Comparison of ENCODE assay signal across 9 mouse cellular contexts in genomic region chr9:13848481-13849480, GRCm38 (mm10). TPM values are rescaled to one million over a fixed set of nuclear protein-coding genes. Genes with fewer than 3 reads are reported as not detected.
DNase-seq lines count a peak whose midpoint lies in the region; ATAC-seq and TF ChIP-seq lines count a peak whose summit lies in the region.
"Had no signal": no experiment of that assay in that cellular context is flagged by ENCODE, and none has a peak within 500 bp of the region (broad histone marks: within the 10 kb centered on the region; RNA-seq: fewer than 3 reads in every experiment).

No protein-coding gene starts in this region.

- TF ChIP-seq CTCF in bone marrow, adult 2 months (IDR thresholded peaks at IDR 0.05; ENCODE audit: control insufficient read depth, insufficient read depth, low read length), result peak; percentile 18; the same call in 1 of the 2 replicates
- TF ChIP-seq CTCF in midbrain, postnatal 0 days (IDR thresholded peaks at IDR 0.05), result peak; percentile 88

- no peak overlapping the region for H3K4me2 ChIP-seq in midbrain, postnatal 0 days (ENCODE audit: low read depth, low read length, poor library complexity, severe bottlenecking)
- H3K4me2 ChIP-seq: lung, embryonic 15.5 days had no signal

- H3K4me3 ChIP-seq in bone marrow, adult 2 months (replicated peaks; ENCODE audit: control insufficient read depth, low read depth, low read length), result no peak overlapping the region
- no peak overlapping the region for H3K4me3 ChIP-seq in midbrain, postnatal 0 days (ENCODE audit: low read depth, low read length)
- H3K4me3 ChIP-seq: lung, embryonic 15.5 days had no signal

- WGBS in bone marrow, adult 2 months, result 88% methylated on average over 10 of the region's 10 CpGs
- WGBS in midbrain, postnatal 0 days, result 84% methylated on average over 10 of the region's 10 CpGs

- no peak overlapping the region for H3K9ac ChIP-seq in midbrain, postnatal 0 days (replicated peaks; ENCODE audit: low read length, poor library complexity, severe bottlenecking)
- H3K9ac ChIP-seq: lung, embryonic 15.5 days had no signal

- no peaks in the 10 kb centered on the region for H3K27me3 ChIP-seq in midbrain, postnatal 0 days (ENCODE audit: insufficient read depth, low read length)
- H3K27me3 ChIP-seq: lung, embryonic 15.5 days had no signal

- intact Hi-C loops in gastrocnemius, postnatal 14 days (cut with DNase I; ENCODE audit: low total_unique reads), result no loop called here

- peak; percentile 16 for DNase-seq in gastrocnemius, postnatal 14 days
- DNase-seq in gastrocnemius, postnatal 25 days, result no peak
- DNase-seq in CD4-positive helper T cell, adult 2 months (ENCODE audit: low read depth, low spot score), result peak; percentile 44
- DNase-seq in layer of hippocampus, postnatal 14 days (ENCODE audit: low spot score in 2 of 2), result peak; percentile 11 to 65
- peak; percentile 85 for DNase-seq in midbrain, postnatal 0 days (ENCODE audit: low spot score)

- peak; percentile 80 for ATAC-seq in granulocyte monocyte progenitor cell, adult 5-6 weeks (replicated peaks; ENCODE audit: poor library complexity, severe bottlenecking)
- peak; percentile 86 for ATAC-seq in midbrain, postnatal 0 days (ENCODE audit: low FRiP score)
- no peak for ATAC-seq in erythroid progenitor cell, adult 5-6 weeks (replicated peaks; ENCODE audit: low FRiP score, poor library complexity, severe bottlenecking)

- H3K4me1 ChIP-seq in bone marrow, adult 2 months (ENCODE audit: control insufficient read depth, insufficient read depth, low read length), result no peaks in the 10 kb centered on the region
- no peaks in the 10 kb centered on the region for H3K4me1 ChIP-seq in midbrain, postnatal 0 days (ENCODE audit: insufficient read depth, low read length)
- H3K4me1 ChIP-seq: lung, embryonic 15.5 days had no signal

- no peaks in the 10 kb centered on the region for H3K9me3 ChIP-seq in midbrain, postnatal 0 days (ENCODE audit: low read length)
- H3K9me3 ChIP-seq: lung, embryonic 15.5 days had no signal

- peaks cover 9% of the 10 kb centered on the region; the same call in 1 of the 2 replicates for H3K36me3 ChIP-seq in midbrain, postnatal 0 days (ENCODE audit: insufficient read depth, low read length)

- no peak overlapping the region for H3K27ac ChIP-seq in bone marrow, adult 2 months (ENCODE audit: control insufficient read depth, insufficient read depth, low read depth, low read length, poor library complexity)
- no peak overlapping the region for H3K27ac ChIP-seq in midbrain, postnatal 0 days (ENCODE audit: low read depth, low read length)
- H3K27ac ChIP-seq: lung, embryonic 15.5 days had no signal

- no peak for TF ChIP-seq POLR2A in bone marrow, adult 2 months (IDR thresholded peaks at IDR 0.05; ENCODE audit: borderline replicate concordance, control insufficient read depth, low read depth, low read length)

RNA-seq across cellular contexts. Expression of gene Fam76b, which starts 21.3 kb away (rescaled TPM):
- total RNA-seq in gastrocnemius, postnatal 14 days (2021), result 1 to 10 TPM; 6.9 to 8.6 TPM
- total RNA-seq in gastrocnemius, postnatal 25 days (2021), result 1 to 10 TPM; 6.2 to 6.5 TPM
- polyA plus RNA-seq in bone marrow, adult 2 months (2011; ENCODE audit: insufficient read depth, insufficient read length, low replicate concordance, missing spikeins), result 13.0 and 26.3 TPM in 2 replicates
- total RNA-seq in granulocyte monocyte progenitor cell, adult 5-6 weeks (2014; fragmentation: Nextera tagmentation), result 49.7 and 59.8 TPM in 2 replicates
- total RNA-seq in granulocyte monocyte progenitor cell, adult 5-6 weeks (2017), result 43.6 and 49.9 TPM in 2 replicates
- 10 to 100 TPM; 18.5 to 24.7 TPM for total RNA-seq in layer of hippocampus, postnatal 14 days (2021)
- 24.9 and 40.6 TPM in 2 replicates for total RNA-seq in midbrain, postnatal 0 days (2014; rRNA removed)
- polyA plus RNA-seq in midbrain, postnatal 0 days (2015; fragmentation: Nextera tagmentation; extraction: Ambion mirVana), result 11.4 and 14.0 TPM in 2 replicates
- 92.6 and 94.4 TPM in 2 replicates for total RNA-seq in erythroid progenitor cell, adult 5-6 weeks (2015; ENCODE audit: low replicate concordance)
- total RNA-seq in erythroid progenitor cell, adult 5-6 weeks (2017; ENCODE audit: low replicate concordance), result 110 and 139 TPM in 2 replicates

RNA-seq across cellular contexts. Expression of gene Cep57, which starts 21.9 kb away (rescaled TPM):
- 1 to 10 TPM; 6.9 to 7.5 TPM for total RNA-seq in gastrocnemius, postnatal 14 days (2021)
- total RNA-seq in gastrocnemius, postnatal 25 days (2021), result 1 to 10 TPM; 4.4 to 5.5 TPM
- polyA plus RNA-seq in bone marrow, adult 2 months (2011; ENCODE audit: insufficient read depth, insufficient read length, low replicate concordance, missing spikeins), result 32.9 and 37.9 TPM in 2 replicates
- 45.5 and 51.4 TPM in 2 replicates for total RNA-seq in granulocyte monocyte progenitor cell, adult 5-6 weeks (2014; fragmentation: Nextera tagmentation)
- 82.0 and 83.2 TPM in 2 replicates for total RNA-seq in granulocyte monocyte progenitor cell, adult 5-6 weeks (2017)
- total RNA-seq in layer of hippocampus, postnatal 14 days (2021), result 10 to 100 TPM; 16.3 to 19.5 TPM
- 21.2 and 27.2 TPM in 2 replicates for total RNA-seq in midbrain, postnatal 0 days (2014; rRNA removed)
- polyA plus RNA-seq in midbrain, postnatal 0 days (2015; fragmentation: Nextera tagmentation; extraction: Ambion mirVana), result 32.2 and 39.3 TPM in 2 replicates
- 145 and 147 TPM in 2 replicates for total RNA-seq in erythroid progenitor cell, adult 5-6 weeks (2015; ENCODE audit: low replicate concordance)
- total RNA-seq in erythroid progenitor cell, adult 5-6 weeks (2017; ENCODE audit: low replicate concordance), result 177 and 229 TPM in 2 replicates
